Mouse (Mus musculus): ENCODE measurements at regions not wholly inside any gene's neighbourhood (a gene's known extent, or its start where the extent isn't known, plus 50 kb on each side); places are given as distances from the start of the nearest gene placed in this dataset.

DNA sequence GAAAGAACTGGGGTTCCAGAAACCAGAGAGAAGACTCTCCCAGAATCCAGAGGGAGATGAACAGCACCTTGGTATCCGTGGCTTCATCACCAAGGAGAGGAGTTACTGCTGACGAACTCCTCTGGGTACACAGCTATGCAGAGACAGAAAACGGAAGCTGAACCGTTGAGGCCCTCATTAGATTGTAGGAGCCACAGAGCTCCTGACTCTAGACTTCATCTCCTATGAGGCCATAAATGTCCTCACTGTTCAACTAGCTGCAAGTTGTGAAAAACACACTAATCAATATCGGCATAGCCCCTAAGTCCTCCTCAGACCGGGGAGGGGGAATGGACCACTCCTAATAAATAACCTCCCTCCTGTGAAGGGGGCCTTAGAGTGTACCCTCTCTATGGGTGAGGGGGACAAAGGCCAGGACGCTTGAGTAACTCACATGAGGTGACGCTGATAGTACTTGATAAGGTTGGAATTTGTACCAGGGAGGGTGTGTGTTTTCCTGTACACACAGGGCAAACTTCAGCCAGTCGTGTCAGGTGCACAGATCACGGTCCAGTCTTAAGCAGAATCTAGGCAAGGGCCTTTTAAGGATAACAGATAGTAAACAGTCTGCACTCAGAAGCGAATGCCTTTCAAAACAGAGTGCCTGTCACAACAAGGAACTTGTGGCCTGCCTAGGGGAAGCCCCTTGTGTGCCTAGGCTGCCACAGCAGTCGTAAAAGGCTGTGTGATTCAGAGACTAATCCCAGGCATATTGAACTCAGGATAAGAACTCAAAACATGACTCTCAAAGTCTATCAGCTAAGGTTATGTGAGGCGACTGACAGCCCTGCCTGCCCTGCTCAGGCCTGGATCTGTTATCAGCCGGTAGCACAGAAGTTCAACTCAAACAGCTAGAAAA, 104.2 kb downstream of the Dyrk2 start:
- peak; percentile 50 for DNase-seq (ENCODE audit: low read depth)

DNA sequence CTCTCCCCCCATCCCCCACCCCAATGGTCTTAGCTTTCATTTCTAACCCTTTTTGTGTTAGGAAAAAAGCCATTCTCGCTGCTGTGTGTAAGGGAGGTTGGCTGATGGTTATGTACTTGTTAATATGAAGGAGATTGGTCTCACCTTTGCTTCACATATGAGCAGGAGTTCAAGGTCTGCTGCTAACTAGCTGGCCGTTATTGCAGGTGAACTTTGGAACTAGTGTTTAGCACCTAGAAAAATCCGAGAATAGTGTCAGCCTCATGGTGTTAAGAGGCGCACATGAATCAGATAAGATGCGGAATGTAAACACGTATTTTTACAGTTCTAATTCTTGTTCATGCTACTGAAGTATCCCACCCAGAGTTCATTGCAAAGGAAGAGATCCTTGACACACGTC, 103.2 kb downstream of the Dyrk2 start:
- no peak for DNase-seq (ENCODE audit: low read depth)

DNA sequence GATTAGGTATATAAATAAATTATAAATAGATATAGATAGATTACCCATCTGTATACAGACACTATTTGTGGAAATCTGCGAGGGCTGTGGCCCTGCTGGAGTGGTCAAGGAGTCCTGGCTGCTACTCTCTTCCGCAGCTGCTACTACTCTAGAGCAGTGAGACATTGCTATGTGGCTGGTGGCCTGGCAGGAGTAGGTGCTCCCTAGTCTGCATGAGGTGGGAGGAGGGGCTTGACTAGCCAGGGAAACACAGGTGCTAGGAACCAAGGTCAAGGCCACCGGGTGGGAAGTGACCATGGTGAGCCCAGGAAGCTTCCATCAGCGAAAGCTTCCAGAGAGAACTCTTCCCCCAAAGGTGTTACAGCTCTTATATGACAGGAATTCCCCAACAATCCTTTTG, 100.3 kb downstream of the Dyrk2 start:
- no peak for DNase-seq (ENCODE audit: low read depth)

DNA sequence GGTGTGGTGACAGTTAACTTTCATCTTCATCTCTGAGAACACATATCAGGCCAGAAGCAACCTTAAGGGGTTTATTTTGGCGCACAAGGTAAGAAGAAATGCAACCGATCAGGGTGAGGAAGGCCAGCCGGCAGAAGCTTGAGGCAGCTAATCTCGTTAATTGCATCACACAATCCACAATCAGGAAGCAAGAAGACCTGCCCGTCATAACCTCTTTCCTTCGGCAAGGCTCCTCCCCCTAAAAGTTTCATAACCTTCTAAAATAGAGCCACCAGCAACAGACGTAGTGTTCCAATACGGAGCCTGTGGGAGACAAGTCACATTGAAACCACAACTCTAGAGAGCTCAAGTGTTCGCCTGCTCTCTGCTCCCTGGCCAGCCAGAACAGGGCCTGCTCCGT, 91.4 kb downstream of the Dyrk2 start:
- DNase-seq (ENCODE audit: low read depth): no peak

DNA sequence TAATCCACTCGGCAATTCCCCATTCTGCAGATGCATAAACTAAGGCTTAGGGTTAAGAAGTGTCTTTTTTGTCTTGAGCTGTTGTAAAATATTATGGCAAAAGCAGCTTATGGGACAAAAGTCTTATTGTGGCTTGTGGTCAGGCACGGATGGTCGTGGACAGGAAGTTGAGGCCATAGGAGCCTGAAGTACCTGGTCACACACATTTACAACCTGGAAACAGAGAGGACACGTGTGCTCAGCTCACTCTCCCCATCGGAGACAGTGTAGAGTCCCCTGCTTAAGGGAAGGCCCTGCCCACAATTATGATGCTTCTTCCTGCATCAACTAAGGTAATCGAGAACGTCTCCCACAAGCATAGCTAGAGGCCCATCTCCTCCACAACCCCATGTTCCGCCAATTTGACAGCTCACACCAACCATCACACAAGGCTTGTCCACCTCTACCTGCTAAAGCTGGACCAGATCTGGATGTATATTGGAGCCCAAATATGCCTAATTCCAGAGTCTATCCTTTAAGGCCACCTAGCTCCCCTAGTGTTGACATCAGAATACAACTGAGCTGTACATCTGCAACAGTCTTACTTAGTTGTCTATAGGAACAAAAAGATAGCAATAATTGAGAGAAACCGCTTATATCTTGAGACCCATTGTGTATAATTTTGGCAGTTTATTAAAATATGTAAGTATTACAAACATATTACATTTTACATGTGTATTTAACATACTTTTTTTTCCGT, 89.0 kb downstream of the Dyrk2 start:
- DNase-seq (ENCODE audit: low read depth): no peak

DNA sequence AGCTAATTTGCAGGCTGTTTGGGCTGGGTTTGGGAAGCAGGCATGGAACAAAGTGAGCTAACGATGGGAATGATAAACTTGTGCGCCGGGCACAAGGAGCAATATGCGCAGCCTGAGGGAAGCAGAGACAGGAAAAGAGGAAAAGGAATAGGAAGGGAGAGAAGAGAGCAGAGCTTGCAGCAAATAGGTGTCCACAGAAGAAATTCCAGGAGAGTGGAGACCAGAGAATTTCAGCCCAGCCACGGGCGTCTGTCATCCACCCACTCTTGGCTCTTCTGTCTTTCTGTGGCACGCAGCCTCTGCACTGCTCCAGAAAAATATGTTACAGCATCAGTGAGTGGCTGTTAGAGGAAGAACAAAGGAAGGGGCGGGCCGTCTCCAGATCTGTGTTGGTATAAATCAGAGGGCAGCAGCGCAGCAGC, 88.2 kb downstream of the Dyrk2 start:
- DNase-seq (ENCODE audit: low read depth): no peak

DNA sequence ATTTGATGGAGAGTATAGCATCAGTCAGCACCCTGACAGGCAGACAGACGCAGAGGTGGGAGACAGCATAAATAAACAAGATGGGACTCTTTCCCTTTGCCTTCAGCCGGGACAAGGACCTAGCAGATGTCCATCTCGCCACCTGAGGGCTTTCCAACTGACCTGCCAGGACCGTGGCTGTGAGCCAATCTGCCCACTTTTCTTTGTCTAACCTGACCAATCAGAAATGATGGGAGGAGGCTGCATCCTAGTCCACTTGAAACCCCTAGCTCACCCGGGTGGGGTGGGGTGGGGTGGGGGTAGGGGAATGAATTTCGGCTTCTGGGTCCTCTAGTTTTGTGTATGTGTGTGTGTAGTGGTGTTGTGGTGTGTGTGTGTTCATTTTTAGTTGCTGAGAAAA, 87.4 kb downstream of the Dyrk2 start:
- DNase-seq (ENCODE audit: low read depth): no peak

DNA sequence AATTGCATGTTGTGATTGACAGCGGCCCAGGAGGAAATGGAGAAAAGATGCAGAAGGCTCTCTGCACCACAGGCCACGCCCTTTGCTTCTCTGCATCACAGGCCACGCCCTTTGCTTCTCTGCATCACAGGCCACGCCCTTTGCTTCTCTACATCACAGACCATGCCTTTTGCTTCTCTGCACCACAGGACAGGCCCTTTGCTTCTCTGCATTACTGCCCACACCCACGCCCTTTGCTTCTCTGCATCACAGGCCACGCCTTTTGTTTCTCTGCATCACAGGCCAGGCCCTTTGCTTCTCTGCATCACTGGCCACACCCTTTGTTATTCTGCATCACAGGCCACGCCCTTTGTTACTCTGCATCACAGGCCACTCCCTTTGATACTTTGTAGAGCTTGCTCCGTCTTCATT, 82.7 kb downstream of the Dyrk2 start:
- no peak for DNase-seq (ENCODE audit: low read depth)

DNA sequence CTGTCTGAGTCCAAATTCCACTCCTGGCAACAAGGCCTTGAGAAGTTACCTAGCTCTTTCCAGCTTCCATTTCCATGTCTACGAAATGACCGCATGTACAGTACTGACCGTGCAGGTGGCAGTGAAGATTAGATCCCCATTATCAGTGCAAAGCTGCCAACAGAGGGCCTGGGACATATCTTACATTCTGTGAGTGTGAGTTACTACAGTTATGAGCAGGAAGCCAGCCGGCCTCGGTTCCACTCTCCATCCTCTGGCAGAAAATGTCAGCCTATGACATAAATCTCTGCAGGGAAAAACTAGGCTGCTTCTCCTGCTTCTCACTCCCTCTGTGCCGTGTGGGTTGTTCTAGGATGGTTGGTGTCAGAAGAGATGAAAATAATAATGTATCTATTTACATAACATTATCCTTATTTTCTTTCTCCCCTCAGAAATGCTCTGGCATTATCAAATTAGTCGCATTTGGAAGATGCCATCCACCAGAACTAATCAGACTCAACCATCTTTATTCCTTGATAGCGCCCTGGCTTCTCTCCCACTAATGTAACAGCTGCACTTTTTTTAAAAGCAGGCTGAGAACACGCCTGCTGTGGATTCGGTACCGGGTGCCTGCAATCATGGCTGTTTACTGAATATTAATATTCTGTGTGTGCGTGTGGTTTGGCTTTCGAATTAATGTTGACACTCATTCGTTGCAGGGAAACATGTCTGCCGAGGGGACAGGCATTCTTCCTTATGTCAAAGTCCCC, 77.5 kb downstream of the Dyrk2 start:
- no peak for DNase-seq (ENCODE audit: low read depth)

DNA sequence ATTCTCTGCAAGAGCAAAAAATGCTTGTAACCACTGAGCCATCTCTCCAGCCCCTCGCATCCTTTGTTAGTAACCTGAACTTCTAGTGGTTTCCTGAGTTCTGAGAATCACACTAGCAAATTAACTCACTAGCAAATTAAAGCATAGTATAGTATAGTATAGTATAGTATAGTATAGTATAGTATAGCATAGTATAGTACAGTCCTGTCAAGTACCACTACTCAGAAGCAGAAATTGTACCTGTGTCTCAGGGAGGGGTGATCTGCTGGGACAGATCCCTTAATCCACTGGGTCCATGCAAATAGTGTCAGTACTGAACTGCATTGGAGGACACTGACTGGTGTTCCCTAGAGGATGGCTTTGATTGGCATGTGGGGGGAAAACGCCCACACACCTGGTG, 76.2 kb downstream of the Dyrk2 start:
- no peak for DNase-seq (ENCODE audit: low read depth)

DNA sequence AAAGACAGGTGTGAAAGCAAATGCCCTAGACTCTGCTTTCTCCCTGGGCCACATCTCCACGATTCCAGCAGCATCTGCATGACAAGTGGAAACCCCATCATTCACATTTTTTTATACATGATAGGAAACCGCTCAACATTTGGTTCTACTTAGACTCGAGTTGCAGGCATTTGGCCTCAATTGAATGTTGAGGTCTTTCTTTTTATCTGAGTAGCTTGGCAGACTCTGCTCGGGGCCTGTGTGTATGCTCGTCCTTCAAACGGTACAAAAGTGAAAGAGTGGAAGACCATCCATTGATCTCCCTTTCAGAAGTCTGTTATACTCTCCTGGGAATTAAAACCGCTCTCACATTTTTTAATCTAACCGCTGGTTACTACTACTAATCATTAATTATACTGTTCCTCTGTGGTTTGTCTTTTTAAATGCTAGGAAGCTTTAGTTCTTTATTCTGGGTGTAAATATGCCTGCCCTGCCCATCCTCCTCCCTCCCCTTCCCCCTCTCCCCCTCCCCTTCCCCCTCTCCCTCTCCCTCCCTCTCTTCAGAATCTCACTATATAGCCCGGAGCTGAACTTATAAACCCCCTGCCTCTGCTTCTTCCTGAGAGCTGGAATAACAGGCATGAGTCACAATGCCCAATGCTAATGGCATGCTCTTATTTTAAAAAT, 75.5 kb downstream of the Dyrk2 start:
- DNase-seq (ENCODE audit: low read depth): no peak

DNA sequence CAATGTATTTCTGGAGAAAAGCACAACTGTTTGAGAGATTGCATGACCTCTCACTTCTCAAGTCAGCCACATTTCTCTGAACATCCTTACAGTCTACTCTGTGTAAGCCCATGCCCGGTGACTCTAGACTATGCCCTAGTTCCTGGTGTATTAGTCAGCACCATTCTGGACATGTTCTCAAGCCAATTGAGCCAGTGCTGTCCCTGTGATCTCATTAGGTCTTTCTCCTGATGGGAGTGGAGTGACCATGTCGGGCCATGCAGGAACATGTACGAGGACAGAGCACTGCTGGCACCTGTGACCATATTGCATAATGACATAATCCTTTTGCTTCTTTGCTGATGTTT, 75.0 kb downstream of the Dyrk2 start:
- DNase-seq (ENCODE audit: low read depth): no peak

DNA sequence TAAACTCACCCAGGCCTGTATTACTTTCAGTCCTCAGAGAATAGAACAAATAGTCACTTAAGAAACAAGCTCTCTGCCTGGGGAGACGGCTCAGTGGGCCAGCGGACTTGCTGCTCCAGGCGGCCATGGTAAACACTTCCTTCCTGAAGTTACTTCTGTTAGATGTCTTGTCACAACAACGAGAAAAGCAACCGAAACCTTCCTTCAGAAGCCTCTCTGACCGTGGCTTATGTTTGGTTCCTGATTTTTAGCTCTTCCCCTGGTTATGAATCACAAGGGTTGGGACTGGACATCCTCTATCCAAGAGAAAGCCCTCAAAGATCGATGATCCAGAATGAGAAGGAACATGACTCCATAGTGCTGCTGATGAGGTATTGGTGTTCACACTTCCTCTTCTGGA, 73.5 kb downstream of the Dyrk2 start:
- DNase-seq (ENCODE audit: low read depth): no peak

DNA sequence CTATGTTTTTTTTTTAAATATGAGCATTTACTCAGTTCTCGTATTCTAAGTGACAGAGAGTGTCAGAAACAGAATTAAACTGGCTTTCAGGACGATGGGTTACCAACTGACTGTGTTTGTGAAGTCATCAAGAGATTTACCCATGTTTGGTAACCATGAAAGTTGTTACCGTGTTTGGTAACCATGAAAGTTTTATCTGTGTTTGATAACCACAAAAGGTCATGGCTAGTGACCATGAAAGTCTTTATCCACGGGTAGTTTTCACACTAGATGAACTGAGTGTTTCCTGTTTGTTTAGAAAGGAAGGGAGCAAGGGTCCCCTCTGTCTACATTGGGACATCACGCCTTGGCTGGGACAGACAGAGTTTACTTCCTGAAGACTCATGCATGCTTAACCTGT, 72.8 kb downstream of the Dyrk2 start:
- no peak for DNase-seq (ENCODE audit: low read depth)

DNA sequence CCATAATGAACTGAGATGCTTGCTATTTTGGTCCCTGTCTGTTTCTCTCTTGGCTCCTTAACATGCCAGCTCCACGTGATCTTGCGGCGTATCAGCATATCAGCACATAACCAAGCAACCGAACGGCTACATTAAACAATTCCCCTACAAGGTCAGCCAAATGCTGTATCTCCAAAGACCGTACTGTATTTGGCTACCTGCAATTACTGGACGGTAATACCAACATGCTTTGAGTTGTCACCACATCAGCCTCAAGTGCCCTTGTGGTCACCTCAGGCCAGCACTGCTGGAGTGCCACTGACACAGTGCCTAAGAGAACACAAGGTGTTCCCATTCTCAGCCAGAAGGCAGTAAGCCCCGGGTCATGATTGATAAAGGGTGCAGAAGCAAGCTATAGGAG, 70.2 kb downstream of the Dyrk2 start:
- no peak for DNase-seq (ENCODE audit: low read depth)

DNA sequence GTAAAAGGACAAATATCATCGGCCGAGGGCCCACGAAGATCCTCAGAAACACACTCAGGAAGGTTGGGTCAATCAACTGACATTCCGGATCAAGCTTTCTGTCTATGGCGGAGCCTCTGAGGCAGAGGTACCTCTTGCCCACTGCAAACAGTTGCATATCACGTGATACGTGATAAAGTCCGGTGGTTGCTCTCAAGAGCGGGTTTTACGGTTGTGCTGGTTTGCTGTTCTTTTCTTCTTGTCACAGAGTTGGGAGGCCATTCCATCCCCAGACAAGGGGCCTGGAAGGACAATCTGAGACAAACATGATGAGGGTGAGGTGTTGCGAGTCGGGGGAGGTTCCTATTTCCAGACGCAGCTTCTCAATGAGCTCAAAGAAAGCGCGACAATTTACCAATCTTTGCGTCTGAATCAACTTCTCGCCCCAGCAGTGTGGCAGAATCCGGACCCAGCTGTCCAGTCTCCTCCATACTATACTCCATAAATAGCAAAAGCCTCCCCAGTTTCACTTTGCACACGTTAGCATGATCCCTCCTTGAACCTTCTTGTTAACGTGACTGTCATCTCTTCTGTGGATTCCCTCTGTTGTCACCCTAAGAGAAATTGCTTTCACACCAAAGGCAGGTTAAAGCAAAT, 66.0 kb downstream of the Dyrk2 start:
- DNase-seq (ENCODE audit: low read depth): no peak

DNA sequence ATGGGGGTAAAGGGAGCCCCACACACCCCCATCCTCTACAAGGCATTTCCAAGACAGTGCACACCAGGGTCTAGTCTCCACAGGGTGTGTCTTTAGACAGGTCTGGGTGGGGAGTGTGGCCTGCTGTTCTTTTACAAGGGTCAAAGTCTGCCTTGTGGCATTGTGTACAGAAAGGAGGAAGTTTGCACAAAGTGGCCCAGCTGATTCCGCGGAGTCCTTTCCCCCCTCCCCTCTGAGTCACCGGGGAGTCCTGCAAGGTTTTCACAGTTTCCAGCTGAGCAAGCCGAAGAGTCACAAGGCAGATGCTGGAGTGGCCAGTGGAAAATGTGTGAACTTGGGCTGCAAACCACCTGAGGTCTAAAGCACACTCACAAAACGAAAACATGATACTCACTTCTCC, 65.4 kb downstream of the Dyrk2 start:
- peak; percentile 53 for DNase-seq (ENCODE audit: low read depth)

Data from c-Kit-positive CD71-negative TER-119-negative erythroid progenitor cells, embryonic 14.5 days (primary cell).